27 mouse cellular contexts compared by ENCODE assay signal in genomic region chr4:13247079-13247821, GRCm38 (mm10).
DNase-seq lines count a peak whose midpoint lies in the region; ATAC-seq and TF ChIP-seq lines count a peak whose summit lies in the region.
"Had no signal": no experiment of that assay in that cellular context is flagged by ENCODE, and none has a peak within 500 bp of the region (broad histone marks: within the 10 kb centered on the region; RNA-seq: fewer than 3 reads in every experiment).

No protein-coding gene starts in this region.

- H3K4me1 ChIP-seq in forebrain, embryonic 15.5 days: peaks cover 19% of the 10 kb centered on the region
- H3K4me1 ChIP-seq in forebrain, embryonic 14.5 days (ENCODE audit: control insufficient read depth, insufficient read depth, low read length): 0 out of 2 replicates have a peak, but pooled peaks cover 3% of the 10 kb centered on the region
- peaks cover 13% of the 10 kb centered on the region for H3K4me1 ChIP-seq in hindbrain, embryonic 13.5 days (replicated peaks)
- H3K4me1 ChIP-seq in hindbrain, embryonic 10.5 days (replicated peaks): peaks cover 7% of the 10 kb centered on the region; the same call in 1 of the 2 replicates
- H3K4me1 ChIP-seq in midbrain, embryonic 15.5 days: peaks cover 13% of the 10 kb centered on the region
- peaks cover 17% of the 10 kb centered on the region for H3K4me1 ChIP-seq in embryonic facial prominence, embryonic 10.5 days

- no peak overlapping the region for H3K9ac ChIP-seq in forebrain, embryonic 15.5 days (replicated peaks)
- H3K9ac ChIP-seq in forebrain, embryonic 14.5 days (ENCODE audit: low read length): no peak overlapping the region
- no peak overlapping the region for H3K9ac ChIP-seq in hindbrain, embryonic 13.5 days
- H3K9ac ChIP-seq in midbrain, embryonic 15.5 days: no peak overlapping the region
- H3K9ac ChIP-seq: embryonic facial prominence, embryonic 12.5 days; heart, embryonic 12.5 days; kidney, embryonic 15.5 days; limb, embryonic 12.5 days; lung, embryonic 15.5 days had no signal

- peak overlapping the region; percentile 64; the same call in 1 of the 2 replicates for H3K27ac ChIP-seq in forebrain, embryonic 15.5 days (replicated peaks)
- no peak overlapping the region for H3K27ac ChIP-seq in forebrain, embryonic 14.5 days (ENCODE audit: low read depth, low read length)
- H3K27ac ChIP-seq in hindbrain, embryonic 13.5 days: peak overlapping the region; percentile 62
- H3K27ac ChIP-seq in hindbrain, embryonic 10.5 days: no peak overlapping the region
- peak overlapping the region; percentile 70 for H3K27ac ChIP-seq in midbrain, embryonic 15.5 days
- H3K27ac ChIP-seq in embryonic facial prominence, embryonic 10.5 days (replicated peaks): no peak overlapping the region
- H3K27ac ChIP-seq: embryonic facial prominence, embryonic 12.5 days; heart, adult 2 months; kidney, embryonic 15.5 days; limb, embryonic 12.5 days; lung, embryonic 15.5 days; stomach, postnatal 0 days had no signal

- WGBS in forebrain, embryonic 15.5 days: 74% methylated on average over 9 of the region's 9 CpGs
- WGBS in forebrain, embryonic 14.5 days: 85% methylated on average over 9 of the region's 9 CpGs
- 59% methylated on average over 9 of the region's 9 CpGs for WGBS in hindbrain, embryonic 13.5 days
- WGBS in hindbrain, embryonic 10.5 days: 93% methylated on average over 9 of the region's 9 CpGs
- 42% methylated on average over 9 of the region's 9 CpGs for whole genome bisulfite sequencing in midbrain, embryonic 15.5 days
- 92% methylated on average over 9 of the region's 9 CpGs for WGBS in embryonic facial prominence, embryonic 10.5 days

- no peak for TF ChIP-seq CTCF in brain, embryonic 14.5 days (IDR thresholded peaks at IDR 0.05; ENCODE audit: borderline replicate concordance, extremely low read depth, insufficient read depth, insufficient read length)

- H3K36me3 ChIP-seq in forebrain, embryonic 15.5 days: no peaks in the 10 kb centered on the region
- H3K36me3 ChIP-seq in forebrain, embryonic 14.5 days (ENCODE audit: control insufficient read depth, insufficient read depth, low read length): no peaks in the 10 kb centered on the region
- no peaks in the 10 kb centered on the region for H3K36me3 ChIP-seq in hindbrain, embryonic 13.5 days
- H3K36me3 ChIP-seq in hindbrain, embryonic 10.5 days: no peaks in the 10 kb centered on the region
- no peaks in the 10 kb centered on the region for H3K36me3 ChIP-seq in midbrain, embryonic 15.5 days (replicated peaks)
- no peaks in the 10 kb centered on the region for H3K36me3 ChIP-seq in embryonic facial prominence, embryonic 10.5 days (replicated peaks)
- H3K36me3 ChIP-seq: embryonic facial prominence, embryonic 12.5 days; heart, embryonic 12.5 days; kidney, embryonic 15.5 days; limb, embryonic 12.5 days; lung, embryonic 15.5 days had no signal

- intact Hi-C loops in gastrocnemius, postnatal 36 days (cut with DNase I): no loop called here

- no peaks in the 10 kb centered on the region for H3K9me3 ChIP-seq in forebrain, embryonic 15.5 days
- no peaks in the 10 kb centered on the region for H3K9me3 ChIP-seq in forebrain, embryonic 14.5 days (replicated peaks; ENCODE audit: control insufficient read depth, low read length)
- H3K9me3 ChIP-seq in hindbrain, embryonic 13.5 days: no peaks in the 10 kb centered on the region
- no peaks in the 10 kb centered on the region for H3K9me3 ChIP-seq in hindbrain, embryonic 10.5 days
- H3K9me3 ChIP-seq in midbrain, embryonic 15.5 days: no peaks in the 10 kb centered on the region
- H3K9me3 ChIP-seq in embryonic facial prominence, embryonic 10.5 days: no peaks in the 10 kb centered on the region
- H3K9me3 ChIP-seq: embryonic facial prominence, embryonic 12.5 days; heart, embryonic 12.5 days; kidney, embryonic 15.5 days; limb, embryonic 12.5 days; lung, embryonic 15.5 days had no signal

- no peaks in the 10 kb centered on the region for H3K27me3 ChIP-seq in forebrain, embryonic 15.5 days
- no peaks in the 10 kb centered on the region for H3K27me3 ChIP-seq in forebrain, embryonic 14.5 days (replicated peaks; ENCODE audit: control insufficient read depth, insufficient read depth, low read length)
- no peaks in the 10 kb centered on the region for H3K27me3 ChIP-seq in hindbrain, embryonic 13.5 days
- no peaks in the 10 kb centered on the region for H3K27me3 ChIP-seq in hindbrain, embryonic 10.5 days (ENCODE audit: insufficient read depth, poor library complexity, severe bottlenecking)
- H3K27me3 ChIP-seq in midbrain, embryonic 15.5 days (replicated peaks): no peaks in the 10 kb centered on the region
- no peaks in the 10 kb centered on the region for H3K27me3 ChIP-seq in embryonic facial prominence, embryonic 10.5 days (replicated peaks; ENCODE audit: low read depth, poor library complexity, severe bottlenecking)
- H3K27me3 ChIP-seq: embryonic facial prominence, embryonic 12.5 days; heart, embryonic 12.5 days; kidney, embryonic 15.5 days; limb, embryonic 12.5 days; lung, embryonic 15.5 days; Patski had no signal

- no peak for ATAC-seq in forebrain, embryonic 15.5 days (replicated peaks)
- ATAC-seq in forebrain, embryonic 14.5 days: no peak
- peak; percentile 52; the same call in 1 of the 2 replicates for ATAC-seq in hindbrain, embryonic 13.5 days (ENCODE audit: low FRiP score)
- peak; percentile 84 for ATAC-seq in midbrain, embryonic 15.5 days (replicated peaks)
- ATAC-seq: Patski had no signal

- DNase-seq in forebrain, embryonic 14.5 days (ENCODE audit: low spot score): no peak
- no peak for DNase-seq in hindbrain, embryonic 10.5 days (ENCODE audit: low spot score)
- peak; percentile 76 for DNase-seq in brain, embryonic 14.5 days (ENCODE audit: low read depth)
- DNase-seq in embryonic facial prominence, embryonic 10.5 days (ENCODE audit: low spot score): no peak
- DNase-seq in gastrocnemius, postnatal 36 days: no peak
- DNase-seq: adrenal gland, postnatal 10 days; cerebellum, adult 11 months; cerebellum, adult 9-10 months; cerebellum, postnatal 36 days; gastrocnemius, postnatal 25 days; heart, adult 2 months; heart, postnatal 4 days; kidney, adult 18-20 months; kidney, postnatal 25 days; right cerebral cortex, postnatal 4 days; thymus, adult 18-20 months; thymus, postnatal 25 days had no signal

- no peak overlapping the region for H3K4me2 ChIP-seq in forebrain, embryonic 15.5 days (replicated peaks)
- H3K4me2 ChIP-seq in forebrain, embryonic 14.5 days (ENCODE audit: low read length): no peak overlapping the region
- H3K4me2 ChIP-seq in hindbrain, embryonic 13.5 days: no peak overlapping the region
- no peak overlapping the region for H3K4me2 ChIP-seq in midbrain, embryonic 15.5 days
- H3K4me2 ChIP-seq: embryonic facial prominence, embryonic 12.5 days; heart, embryonic 12.5 days; kidney, embryonic 15.5 days; limb, embryonic 12.5 days; lung, embryonic 15.5 days had no signal

- TF ChIP-seq POLR2A in brain, embryonic 14.5 days (IDR thresholded peaks at IDR 0.05; ENCODE audit: borderline replicate concordance, extremely low read depth, insufficient read depth, insufficient read length, poor library complexity, severe bottlenecking): no peak

- no peak overlapping the region for H3K4me3 ChIP-seq in forebrain, embryonic 15.5 days
- H3K4me3 ChIP-seq in forebrain, embryonic 14.5 days (ENCODE audit: low read depth, low read length): no peak overlapping the region
- no peak overlapping the region for H3K4me3 ChIP-seq in hindbrain, embryonic 13.5 days
- H3K4me3 ChIP-seq in hindbrain, embryonic 10.5 days: no peak overlapping the region
- no peak overlapping the region for H3K4me3 ChIP-seq in midbrain, embryonic 15.5 days
- H3K4me3 ChIP-seq in embryonic facial prominence, embryonic 10.5 days: no peak overlapping the region
- H3K4me3 ChIP-seq: embryonic facial prominence, embryonic 12.5 days; heart, adult 2 months; heart, embryonic 12.5 days; kidney, embryonic 15.5 days; limb, embryonic 12.5 days; lung, embryonic 15.5 days had no signal

Comparison
In these comparisons a context has a peak if more than half of its experiments do, and no peak if none do; other contexts are left out.
1. H3K27ac ChIP-seq: peak in forebrain, embryonic 15.5 days (single experiment), hindbrain, embryonic 13.5 days (single experiment) and midbrain, embryonic 15.5 days (single experiment); none in forebrain, embryonic 14.5 days (single experiment), hindbrain, embryonic 10.5 days (single experiment) and embryonic facial prominence, embryonic 10.5 days (single experiment).
2. ATAC-seq: peak in hindbrain, embryonic 13.5 days (single experiment) and midbrain, embryonic 15.5 days (single experiment); none in forebrain, embryonic 15.5 days (single experiment) and forebrain, embryonic 14.5 days (single experiment).